Mouse (Mus musculus) forelimb bud, embryonic 11.5 days (tissue): ENCODE data around the gene Gatad2a.
A peak's percentile ranks its signal among the peaks of the same experiment; 100 is the strongest.

Experiments
- DNase-seq: peaks from one replicate; pipeline ENCODE4 v3.0.0-alpha.2; 2012; ENCODE audit warnings: low read depth, low spot score

Gatad2a gene

GRCm38 (mm10) chr8:69874654-69875053, 121.5 kb downstream of the Gatad2a start:
- DNase-seq, result no peak

- peak; percentile 68 for DNase-seq
Observed at GRCm38 (mm10) chr8:69874155-69874554, 122.0 kb downstream of the Gatad2a start.

GRCm38 (mm10) chr8:69870907-69871306, 125.3 kb downstream of the Gatad2a start:
- no peak for DNase-seq

- no peak for DNase-seq
Observed at GRCm38 (mm10) chr8:69870003-69870765, 126.0 kb downstream of the Gatad2a start.

GRCm38 (mm10) chr8:69867696-69868326, 128.4 kb downstream of the Gatad2a start:
- DNase-seq, result no peak

- DNase-seq, result no peak
Observed at GRCm38 (mm10) chr8:69864180-69864579, 132.0 kb downstream of the Gatad2a start.

GRCm38 (mm10) chr8:69863387-69864020, 132.7 kb downstream of the Gatad2a start:
- no peak for DNase-seq

- no peak for DNase-seq
Observed at GRCm38 (mm10) chr8:69861251-69861650, 134.9 kb downstream of the Gatad2a start.

- no peak for DNase-seq
Observed at GRCm38 (mm10) chr8:69860807-69861206, 135.4 kb downstream of the Gatad2a start.
